Mouse (Mus musculus) heart, postnatal 4 days (tissue): ENCODE data around the gene Spata7. TPM values are rescaled to one million over a fixed set of nuclear protein-coding genes. Genes with fewer than 3 reads are reported as not detected.

Source experiments
- DNase-seq: peaks from one replicate; pipeline ENCODE4 v3.0.0; 2021
- total RNA-seq, 2 experiments: library from RNA; stranded (reverse); gene quantifications; 2 replicates each; pipeline ENCODE4 v1.2.3; 2021

Gene Spata7
- total RNA-seq, 2 experiments from 2014 or later: 9.8 to 10.6 TPM

- no peak for DNase-seq
Measured at GRCm38 (mm10) chr12:98673879-98674278, 45.9 kb downstream of the Spata7 start.

- DNase-seq: peak; percentile 85
Measured at GRCm38 (mm10) chr12:98674627-98675143, 46.7 kb downstream of the Spata7 start.

DNA sequence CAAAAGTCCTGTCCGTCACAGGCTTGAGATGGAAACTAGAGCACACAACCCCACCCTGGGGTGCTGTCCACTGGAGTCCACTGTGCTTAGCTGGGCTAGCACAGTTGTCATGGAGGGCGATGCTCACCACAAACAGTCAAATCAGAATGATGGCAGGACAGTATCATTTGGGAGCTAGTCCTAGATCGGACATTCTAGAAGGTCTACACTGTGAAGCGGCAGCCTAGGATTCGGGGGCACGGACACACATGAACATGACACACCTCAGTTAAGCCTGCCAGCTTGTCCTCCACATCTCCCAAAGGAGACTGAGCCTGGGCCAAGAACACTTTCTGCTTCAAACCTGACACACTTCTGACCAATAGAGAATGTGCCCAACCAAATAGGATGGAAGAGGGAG is 48.9 kb downstream of the Spata7 start:
- DNase-seq: no peak

GRCm38 (mm10) chr12:98677336-98677735 is 49.4 kb downstream of the Spata7 start:
- no peak for DNase-seq

DNA sequence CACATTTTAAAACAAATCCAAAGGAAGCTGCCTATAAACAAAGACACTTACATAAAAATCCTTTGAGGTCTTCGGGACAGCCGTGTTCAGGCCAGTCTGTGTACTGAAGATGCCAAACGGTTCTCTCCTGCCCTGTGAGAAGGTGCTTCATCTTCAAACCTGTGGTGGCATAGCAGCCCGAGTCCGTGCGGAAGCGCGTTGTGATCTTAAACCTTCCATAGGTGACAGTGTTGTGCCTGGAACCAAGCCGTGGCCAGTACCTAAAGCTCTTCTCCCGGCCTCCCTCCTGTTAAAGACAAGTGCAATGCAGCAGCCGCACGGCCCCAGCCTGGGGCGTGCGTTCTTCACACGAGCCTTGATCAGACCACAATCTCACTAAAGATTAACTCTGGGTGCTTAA is 51.9 kb downstream of the Spata7 start:
- no peak for DNase-seq

DNA sequence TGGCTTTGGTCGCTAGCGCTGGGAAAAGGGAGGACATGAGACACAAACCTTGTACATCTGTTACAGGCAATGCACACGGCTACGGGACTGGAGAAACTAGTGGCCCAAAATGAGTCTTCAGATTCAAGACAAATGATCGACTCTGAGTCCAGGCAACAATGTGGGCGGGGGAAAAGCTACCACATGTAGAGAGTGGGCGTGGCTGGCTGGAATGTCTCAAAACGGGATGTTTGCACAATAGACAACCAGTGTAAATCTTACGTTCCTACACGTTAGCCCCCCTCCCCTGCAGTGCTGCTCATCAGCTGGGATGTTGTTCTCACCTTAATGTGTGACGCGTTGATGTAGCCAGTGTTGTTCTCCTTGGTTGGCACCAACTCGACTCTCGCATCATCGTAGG is 54.2 kb downstream of the Spata7 start:
- no peak for DNase-seq

- no peak for DNase-seq
Measured at GRCm38 (mm10) chr12:98683171-98683570, 55.2 kb downstream of the Spata7 start.

GRCm38 (mm10) chr12:98683574-98683973 is 55.6 kb downstream of the Spata7 start:
- no peak for DNase-seq

DNA sequence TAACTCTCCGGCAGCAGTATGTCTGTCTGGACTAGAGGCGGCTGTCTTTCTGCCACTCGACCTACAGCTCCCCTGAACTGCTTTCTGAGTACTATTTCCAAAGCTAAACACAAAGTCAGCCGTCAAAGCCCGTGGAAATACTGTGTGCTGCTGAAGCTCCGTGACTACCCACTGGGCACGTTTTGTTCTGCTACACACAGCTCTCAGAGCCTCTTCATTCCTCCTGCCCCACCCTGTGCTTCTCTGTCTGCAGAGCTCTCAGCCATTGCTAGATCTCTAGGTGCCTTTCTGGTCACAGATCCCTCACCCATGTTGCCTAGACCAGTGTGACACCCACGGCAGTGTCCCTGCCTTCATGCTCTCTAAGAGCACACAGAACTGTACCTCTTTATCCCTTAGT is 62.3 kb downstream of the Spata7 start:
- DNase-seq: no peak

DNA sequence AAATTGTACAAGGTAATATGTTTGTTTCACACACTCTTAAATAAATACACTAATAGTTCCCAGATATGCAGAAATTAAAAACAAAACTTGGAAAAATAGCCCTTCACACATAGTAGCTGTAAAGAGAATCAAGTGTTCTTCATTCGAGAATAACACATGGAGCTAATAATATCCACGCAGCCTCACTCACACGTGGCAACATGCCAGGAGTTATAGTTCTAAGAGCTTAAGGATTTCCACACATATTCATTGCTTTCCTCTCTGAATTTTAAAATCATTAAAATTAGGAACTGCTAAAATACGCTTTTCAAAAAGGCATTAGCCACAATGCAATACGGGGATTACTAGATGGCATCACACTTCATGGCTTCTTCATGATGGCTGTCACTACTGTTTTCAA is 69.2 kb downstream of the Spata7 start:
- no peak for DNase-seq

- DNase-seq: no peak
Measured at GRCm38 (mm10) chr12:98701564-98701963, 73.6 kb downstream of the Spata7 start.

- no peak for DNase-seq
Measured at GRCm38 (mm10) chr12:98703554-98703953, 75.6 kb downstream of the Spata7 start.

DNA sequence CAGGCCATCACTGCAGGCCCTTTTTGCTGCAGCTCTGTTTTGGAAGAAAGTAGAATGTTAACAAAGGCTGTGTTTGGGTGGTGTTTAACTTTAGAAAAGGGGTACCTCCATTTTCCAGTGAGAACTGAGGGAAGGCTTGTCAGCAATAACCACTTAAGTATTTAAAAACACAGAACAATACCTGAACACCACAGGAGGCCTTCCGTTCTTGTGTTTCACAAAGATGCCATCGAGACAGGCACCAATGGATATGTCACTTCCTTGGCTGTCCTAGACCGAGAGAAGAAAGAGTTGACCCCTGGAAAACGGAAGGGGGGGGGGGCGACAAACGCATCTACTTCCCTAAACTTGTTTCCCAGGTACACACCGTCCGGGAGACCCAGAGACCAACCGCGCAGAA is 76.0 kb downstream of the Spata7 start:
- DNase-seq: no peak

DNA sequence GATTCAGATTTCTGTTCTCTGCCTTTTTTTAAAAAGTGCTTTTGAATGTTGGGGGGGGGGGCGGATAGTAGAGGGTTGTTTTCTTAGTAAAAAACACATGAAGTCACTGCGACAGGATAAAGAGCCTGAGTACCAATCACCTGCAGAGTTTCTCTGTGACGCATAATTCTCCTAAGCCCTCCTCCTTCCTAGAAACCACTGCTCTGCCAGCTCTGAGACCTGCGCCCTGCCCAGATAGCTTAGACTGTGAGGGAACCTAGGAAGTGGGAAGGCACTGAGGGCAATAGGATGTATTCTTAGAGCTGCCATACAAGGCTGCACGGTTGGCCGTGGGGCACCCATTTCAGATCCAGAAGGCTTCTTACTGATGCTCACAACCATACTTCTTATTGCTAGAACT is 84.9 kb downstream of the Spata7 start:
- DNase-seq: no peak

DNA sequence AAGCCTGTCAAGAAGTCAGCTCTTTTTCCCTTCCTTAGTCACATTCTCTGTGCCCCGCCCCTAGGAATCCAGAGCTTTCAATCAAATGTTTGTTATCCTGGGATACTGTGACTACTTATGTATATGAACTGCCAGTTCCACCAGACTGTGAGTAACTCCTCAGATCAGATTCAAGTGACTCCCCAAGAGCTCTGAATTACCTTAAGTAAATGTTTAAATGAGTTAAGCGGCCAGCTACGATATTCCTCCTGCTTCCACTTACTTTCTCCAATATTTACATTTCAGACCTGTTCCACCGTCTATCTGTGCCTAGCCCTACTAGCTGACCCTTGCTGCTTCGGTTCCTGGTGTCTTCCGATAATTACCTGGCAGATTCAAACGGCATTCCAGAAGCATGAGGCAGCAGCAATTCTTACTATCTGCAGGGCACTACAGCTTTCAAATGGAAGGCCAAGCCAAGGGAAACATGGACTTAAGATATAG is 85.7 kb downstream of the Spata7 start:
- no peak for DNase-seq

- peak; percentile 15 for DNase-seq
Measured at GRCm38 (mm10) chr12:98714757-98715156, 86.8 kb downstream of the Spata7 start.

DNA sequence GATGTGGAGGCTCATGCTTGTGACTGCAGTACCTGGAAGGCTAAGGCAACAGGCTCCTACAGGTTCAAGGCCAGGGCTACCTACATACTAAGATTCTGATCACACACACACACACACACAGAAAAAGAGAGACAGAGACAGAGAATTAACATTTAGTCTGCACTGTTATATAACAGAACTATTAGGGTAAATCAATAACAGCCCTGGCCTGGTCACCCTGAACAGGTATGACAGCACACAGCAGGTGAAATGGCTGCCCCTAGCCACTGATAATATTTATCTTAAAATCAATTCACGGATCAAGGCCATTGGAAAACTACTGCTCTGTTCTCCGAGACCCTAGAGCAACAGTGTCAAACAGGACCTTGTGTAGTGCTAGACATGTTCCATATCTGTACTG is 88.2 kb downstream of the Spata7 start:
- DNase-seq: no peak

Other genes with a start within 250 kb of the Spata7 start
- gene Kcnk10, start 49.8 kb upstream of the Spata7 start, total RNA-seq: not detected
- 10 to 100 TPM; 31.1 to 35.9 TPM for gene Ptpn21, start 109.2 kb downstream of the Spata7 start, total RNA-seq
- 10 to 100 TPM; 83.9 to 87.2 TPM for gene Zc3h14, start 118.8 kb downstream of the Spata7 start, total RNA-seq